Mouse (Mus musculus) gonadal fat pad, adult 2 months (tissue): ENCODE measurements around the gene Larp4. TPM values are rescaled to one million over a fixed set of nuclear protein-coding genes. Genes with fewer than 3 reads are reported as not detected.

ENCODE experiments used
- DNase-seq: peaks from one replicate; pipeline ENCODE4 v3.0.0-alpha.2; 2012; ENCODE audit warnings: low read depth
- polyA plus RNA-seq: library from polyadenylated mRNA; depleted of rRNA; stranded (reverse); fragments of >200 nt; gene quantifications from 2 replicates; pipeline ENCODE4 v1.2.3, GENCODE M21; 2012

The Larp4 gene
- polyA plus RNA-seq, 1 experiment, result 78.5 TPM

GRCm38 (mm10) chr15:100004677-100005273 lies 34.9 kb downstream of the Larp4 start:
- no peak for DNase-seq

- no peak for DNase-seq
These were observed 36.3 kb downstream of the Larp4 start for GRCm38 (mm10) chr15:100006180-100006579.

- no peak for DNase-seq
These were observed 48.5 kb downstream of the Larp4 start for GRCm38 (mm10) chr15:100018280-100018899.

- DNase-seq, result no peak
These were observed 51.3 kb downstream of the Larp4 start for GRCm38 (mm10) chr15:100021175-100021574.

- no peak for DNase-seq
These were observed 53.1 kb downstream of the Larp4 start for GRCm38 (mm10) chr15:100022923-100023322.

GRCm38 (mm10) chr15:100025076-100025834 lies 55.4 kb downstream of the Larp4 start:
- no peak for DNase-seq

- DNase-seq, result no peak
These were observed 58.3 kb downstream of the Larp4 start for GRCm38 (mm10) chr15:100028133-100028532.

GRCm38 (mm10) chr15:100029497-100029896 lies 59.6 kb downstream of the Larp4 start:
- no peak for DNase-seq

GRCm38 (mm10) chr15:100029900-100030299 lies 60.0 kb downstream of the Larp4 start:
- DNase-seq, result no peak

- no peak for DNase-seq
These were observed 62.7 kb downstream of the Larp4 start for GRCm38 (mm10) chr15:100032546-100032945.

- no peak for DNase-seq
These were observed 68.7 kb downstream of the Larp4 start, which contains the start of gene Dip2b for GRCm38 (mm10) chr15:100038470-100038971. Dip2b (plus strand) TSS chr15:100038664.

GRCm38 (mm10) chr15:100039001-100039701 lies 69.3 kb downstream of the Larp4 start:
- no peak for DNase-seq

- no peak for DNase-seq
These were observed 70.8 kb downstream of the Larp4 start for GRCm38 (mm10) chr15:100040541-100041266.

GRCm38 (mm10) chr15:100041267-100042047 lies 71.6 kb downstream of the Larp4 start:
- DNase-seq, result no peak

- DNase-seq, result no peak
These were observed 72.2 kb downstream of the Larp4 start for GRCm38 (mm10) chr15:100042048-100042400.

GRCm38 (mm10) chr15:100045576-100045975 lies 75.7 kb downstream of the Larp4 start:
- DNase-seq, result no peak

GRCm38 (mm10) chr15:100049496-100050087 lies 79.7 kb downstream of the Larp4 start:
- DNase-seq, result no peak

GRCm38 (mm10) chr15:100050940-100051339 lies 81.1 kb downstream of the Larp4 start:
- no peak for DNase-seq

- no peak for DNase-seq
These were observed 82.9 kb downstream of the Larp4 start for GRCm38 (mm10) chr15:100052726-100053125.

GRCm38 (mm10) chr15:100056397-100056908 lies 86.6 kb downstream of the Larp4 start:
- DNase-seq, result no peak
